Mouse (Mus musculus) hindbrain, embryonic 10.5 days (tissue): ENCODE measurements around the gene Rrbp1. TPM values are rescaled to one million over a fixed set of nuclear protein-coding genes. Genes with fewer than 3 reads are reported as not detected.
A peak's percentile ranks its signal among the peaks of the same experiment; 100 is the strongest.

Experiments
- DNase-seq: peaks from one replicate; pipeline ENCODE4 v3.0.0-alpha.2; 2017; ENCODE audit warnings: low spot score
- H3K27ac ChIP-seq: fragments of 300-500 bp; sonication (generic); 2 replicates; pipeline ENCODE4 v1.5.1; 2016; ENCODE audit warnings: mild to moderate bottlenecking, moderate library complexity
- H3K27me3 ChIP-seq: fragments of 300-500 bp; sonication (generic); 2 replicates; pipeline ENCODE4 v1.6.1; 2016; ENCODE audit warnings: mild to moderate bottlenecking; ENCODE audit not compliant: poor library complexity, insufficient read depth, severe bottlenecking
- H3K36me3 ChIP-seq: fragments of 300-500 bp; sonication (generic); 2 replicates; pipeline ENCODE4 v1.6.1; 2016; ENCODE audit warnings: mild to moderate bottlenecking, moderate library complexity
- H3K4me1 ChIP-seq: fragments of 300-500 bp; sonication (generic); replicated peaks from 2 replicates; pipeline ENCODE4 v1.6.1; 2016; ENCODE audit warnings: mild to moderate bottlenecking
- H3K4me3 ChIP-seq: fragments of 300-500 bp; sonication (generic); 2 replicates; pipeline ENCODE4 v1.5.1; 2016; ENCODE audit warnings: mild to moderate bottlenecking, moderate library complexity
- H3K9me3 ChIP-seq: fragments of 300-500 bp; sonication (generic); 2 replicates; pipeline ENCODE4 v1.6.1; 2016; ENCODE audit warnings: mild to moderate bottlenecking, moderate library complexity
- WGBS: fragments of 180-500 bp; shearing (Covaris S2); methylation state at CpG from one replicate; pipeline ENCODE4 v1.1.7; 2016; 5-methylcytosine and 5-hydroxymethylcytosine counted together
- polyA plus RNA-seq: library from polyadenylated mRNA; unstranded; fragments of >200 nt; fragmentation: Nextera tagmentation; extraction: Ambion mirVana; gene quantifications from 2 replicates; pipeline ENCODE4 v1.2.1, GENCODE M21; 2016

Rrbp1 gene
- polyA plus RNA-seq, 1 experiment from 2014 or later = 41.0 TPM

DNA sequence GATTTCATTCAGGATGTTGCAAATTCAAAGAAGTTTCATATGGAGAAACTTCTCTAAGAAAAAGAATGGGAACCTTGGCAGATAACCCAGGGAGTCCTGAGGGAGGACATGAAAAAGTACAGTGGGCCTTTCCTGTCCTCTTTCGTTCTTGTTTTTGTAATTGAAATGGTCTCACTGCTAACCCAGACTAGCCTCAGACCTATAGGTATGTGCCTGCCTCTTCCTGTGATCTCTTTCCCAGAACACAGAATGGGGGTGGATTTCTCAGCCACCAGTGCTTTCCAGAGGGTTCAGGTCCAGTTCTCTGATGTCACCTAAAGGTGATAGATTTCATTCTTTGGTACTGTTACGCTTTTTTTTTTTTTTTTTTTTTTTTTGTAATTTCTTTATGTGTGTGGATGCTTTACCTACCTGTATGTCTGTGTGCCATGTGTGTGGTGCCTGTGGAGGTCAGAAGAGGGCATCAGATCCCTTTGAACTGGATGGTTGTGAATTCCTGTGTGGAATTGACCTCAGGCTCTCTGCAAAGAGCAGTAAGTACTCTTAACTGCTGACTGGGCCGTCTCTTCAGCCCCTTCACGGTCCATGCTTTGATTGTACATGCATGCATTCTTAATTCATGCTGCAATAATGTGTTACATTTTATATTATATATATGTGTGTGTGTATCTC, 92.1 kb downstream of the Rrbp1 start:
- Histone ChIP-seq H3K4me1 (peaks cover 37% of the 10 kb centered on the region), H3K27ac (no peak overlapping the region), H3K4me3 (no peak overlapping the region), H3K9me3 (no peaks in the 10 kb centered on the region), H3K36me3 (no peaks in the 10 kb centered on the region), H3K27me3 (no peaks in the 10 kb centered on the region)
- WGBS = 63% methylated on average over 4 of the region's 4 CpGs
- no peak for DNase-seq

DNA sequence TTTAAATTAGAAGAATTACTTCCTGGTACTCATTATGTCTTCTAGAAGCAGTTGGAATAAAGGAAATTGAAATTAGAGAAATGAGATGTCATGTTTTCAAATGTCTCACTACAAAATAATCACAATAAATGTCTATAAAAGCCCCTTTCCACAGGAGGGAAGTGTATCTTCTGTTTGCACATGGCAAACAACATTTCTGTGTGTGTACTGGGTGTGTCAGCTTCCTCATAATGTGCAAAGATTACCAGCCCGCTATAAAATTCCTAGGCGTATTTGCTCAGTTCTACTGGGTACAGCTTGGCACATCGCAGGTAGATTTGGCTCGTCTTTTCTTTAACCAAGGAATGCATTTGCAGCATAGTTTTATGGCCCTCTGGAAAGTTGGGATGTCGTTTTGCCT, 93.4 kb downstream of the Rrbp1 start:
- Histone ChIP-seq H3K27ac (no peak overlapping the region), H3K4me1 (peaks cover 35% of the 10 kb centered on the region), H3K9me3 (no peaks in the 10 kb centered on the region), H3K27me3 (no peaks in the 10 kb centered on the region), H3K4me3 (no peak overlapping the region), H3K36me3 (no peaks in the 10 kb centered on the region)
- DNase-seq = no peak
- WGBS = 88% methylated on average over 5 of the region's 5 CpGs

DNA sequence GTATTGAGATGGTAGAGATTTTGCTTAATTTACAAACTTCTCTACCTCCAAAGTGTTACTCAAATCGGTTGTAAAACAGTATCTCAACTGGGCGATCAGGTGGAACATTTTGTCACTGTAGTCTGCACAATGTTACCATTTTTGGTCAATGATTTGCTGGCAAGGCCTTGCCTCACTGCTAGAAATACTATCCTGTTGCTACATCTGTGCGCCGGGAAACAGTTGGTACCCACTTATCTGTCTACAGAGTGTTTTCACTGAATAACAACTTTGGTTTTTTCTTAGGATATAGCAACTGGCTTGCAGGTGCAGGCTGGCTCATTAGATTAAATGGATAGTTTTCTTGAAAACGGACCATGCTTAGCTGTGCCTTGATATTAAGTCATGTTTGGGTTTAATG, 94.8 kb downstream of the Rrbp1 start:
- WGBS = 16% methylated on average over 5 of the region's 5 CpGs
- Histone ChIP-seq H3K27ac (peak overlapping the region; percentile 97), H3K4me3 (peak overlapping the region; percentile 77), H3K36me3 (no peaks in the 10 kb centered on the region), H3K4me1 (peaks cover 35% of the 10 kb centered on the region), H3K9me3 (no peaks in the 10 kb centered on the region), H3K27me3 (no peaks in the 10 kb centered on the region)
- DNase-seq = no peak

DNA sequence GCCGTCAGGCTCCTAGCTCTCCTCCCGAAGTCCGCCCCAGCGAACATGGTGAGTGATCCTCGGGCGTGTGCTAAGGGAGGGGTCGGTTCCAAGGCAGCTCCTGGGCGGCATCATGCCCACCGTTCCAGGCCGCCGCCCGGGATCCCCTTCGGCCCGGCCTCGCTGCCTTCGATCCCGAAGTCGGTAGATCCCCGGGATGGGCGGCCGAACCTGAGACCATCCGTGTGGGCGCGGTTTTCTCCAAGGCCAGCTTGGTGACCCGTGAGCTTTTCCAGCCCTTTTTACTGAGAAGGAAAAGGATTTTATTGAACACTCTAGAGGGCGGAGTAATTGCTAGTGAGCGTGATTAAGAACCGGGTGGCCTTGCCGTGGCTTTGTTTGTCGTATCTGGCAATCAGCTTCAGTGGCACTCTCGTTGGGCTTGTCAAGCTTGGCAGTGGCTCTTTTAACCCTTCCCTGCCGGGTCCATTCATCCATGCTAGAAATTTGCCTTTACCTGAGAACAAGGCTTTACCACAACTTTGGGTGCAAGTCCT, 95.4 kb downstream of the Rrbp1 start:
- H3K4me1 ChIP-seq = peaks cover 35% of the 10 kb centered on the region
- no peaks in the 10 kb centered on the region for H3K36me3 ChIP-seq
- WGBS = under 1% methylated on average over 32 of the region's 32 CpGs
- DNase-seq = no peak
- H3K27ac ChIP-seq = peak overlapping the region; percentile 97
- H3K4me3 ChIP-seq = peak overlapping the region; percentile 77
- H3K27me3 ChIP-seq = no peaks in the 10 kb centered on the region
- H3K9me3 ChIP-seq = no peaks in the 10 kb centered on the region

DNA sequence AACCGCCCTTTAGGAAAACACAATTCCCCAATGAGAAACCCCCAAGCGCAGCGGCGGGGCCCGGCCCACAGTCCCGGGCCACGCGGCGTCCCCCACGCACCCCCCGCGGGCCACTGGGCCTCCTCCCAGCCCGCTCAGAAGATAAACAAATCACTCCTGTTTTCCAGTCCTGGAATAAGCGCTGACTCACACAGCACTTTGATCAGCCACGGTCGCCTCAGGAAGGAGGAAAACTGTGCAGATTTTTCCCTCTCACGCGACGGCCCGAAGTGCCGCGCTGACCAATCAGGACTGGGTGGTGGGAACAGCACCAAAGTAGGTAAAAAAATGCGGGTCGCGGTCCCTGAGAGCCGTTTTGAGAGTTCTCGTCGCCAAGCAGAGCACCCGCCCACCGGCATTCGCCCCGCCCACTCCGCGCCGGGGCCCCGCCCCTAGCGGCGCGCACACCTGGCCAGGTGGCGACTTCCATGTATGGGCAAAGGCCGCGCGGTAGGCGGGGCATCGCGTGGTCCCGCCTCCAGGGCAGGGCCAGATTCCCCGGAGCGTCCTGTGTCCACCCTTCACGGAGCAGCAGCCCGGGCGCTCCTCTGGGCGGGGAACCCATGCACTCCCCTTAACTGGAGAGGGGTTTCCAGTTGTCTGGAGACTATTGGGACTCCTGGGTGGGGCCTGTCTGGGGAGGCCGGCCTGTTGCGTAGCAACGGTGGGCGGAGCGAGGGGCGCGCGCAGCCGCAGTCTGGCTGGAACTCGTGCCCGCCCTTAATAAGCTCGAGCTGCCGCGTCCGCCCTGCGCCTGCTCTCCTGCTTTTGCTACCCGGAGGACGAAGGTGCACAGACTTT, 96.1 kb downstream of the Rrbp1 start, which contains the start of gene Dstn:
TSS of gene Dstn (plus strand) at position 561 of the 840 bp plus-strand sequence.
- Histone ChIP-seq H3K4me3 (peak within 1 kb of the TSS; percentile 77), H3K27me3 (no peaks in the 10 kb centered on the region), H3K9me3 (no peaks in the 10 kb centered on the region), H3K27ac (peak within 1 kb of the TSS; percentile 97), H3K4me1 (peaks cover 35% of the 10 kb centered on the region), H3K36me3 (no peaks in the 10 kb centered on the region)
- DNase-seq = peak; percentile 98
- WGBS = under 1% methylated on average over 71 of the region's 71 CpGs

DNA sequence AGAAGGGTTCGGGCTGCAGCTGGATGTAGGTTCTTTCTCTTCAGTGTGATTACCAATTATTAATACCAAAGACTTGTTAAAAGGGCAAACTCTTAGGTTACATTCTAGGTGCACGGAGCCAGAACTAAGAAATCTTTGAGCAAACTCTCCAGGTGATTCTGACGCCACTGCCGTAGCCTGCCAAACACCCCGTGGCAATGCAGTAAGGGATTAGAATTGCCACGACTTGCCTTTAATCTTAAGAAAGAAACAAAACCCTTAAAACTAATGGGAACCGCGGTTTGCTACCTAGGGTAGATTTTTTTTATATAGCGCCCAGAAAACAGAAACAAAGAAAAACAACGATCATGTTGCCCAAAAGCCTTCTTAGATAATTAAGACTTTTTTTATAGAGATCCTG, 96.8 kb downstream of the Rrbp1 start:
- no peak for DNase-seq
- WGBS = 10% methylated on average over 10 of the region's 10 CpGs
- Histone ChIP-seq H3K9me3 (no peaks in the 10 kb centered on the region), H3K4me3 (peak overlapping the region; percentile 77), H3K27ac (peak overlapping the region; percentile 97), H3K4me1 (peaks cover 35% of the 10 kb centered on the region), H3K27me3 (no peaks in the 10 kb centered on the region), H3K36me3 (no peaks in the 10 kb centered on the region)

DNA sequence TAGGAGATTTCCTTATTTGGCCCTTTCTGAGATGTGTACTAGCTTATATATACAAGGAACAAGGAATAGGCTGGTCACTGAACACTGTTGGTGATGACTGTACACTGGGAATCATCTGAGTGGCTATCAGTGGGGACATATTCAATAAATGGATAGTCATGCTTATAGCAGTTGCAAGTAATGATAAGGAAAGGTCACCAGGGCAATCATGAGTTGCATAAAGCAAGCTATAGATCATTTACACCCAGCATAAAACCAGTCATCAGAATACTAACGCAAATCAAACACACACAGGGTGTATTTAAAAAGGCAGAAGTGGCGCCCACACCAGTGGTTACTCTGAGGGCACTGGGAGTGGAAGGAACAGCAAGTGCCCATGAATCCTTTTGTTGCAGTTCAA, 98.9 kb downstream of the Rrbp1 start:
- H3K27ac ChIP-seq = no peak overlapping the region
- DNase-seq = no peak
- 90% methylated on average over 2 of the region's 2 CpGs for WGBS
- H3K27me3 ChIP-seq = no peaks in the 10 kb centered on the region
- H3K4me3 ChIP-seq = no peak overlapping the region
- H3K4me1 ChIP-seq = peaks cover 19% of the 10 kb centered on the region
- no peaks in the 10 kb centered on the region for H3K36me3 ChIP-seq
- no peaks in the 10 kb centered on the region for H3K9me3 ChIP-seq

DNA sequence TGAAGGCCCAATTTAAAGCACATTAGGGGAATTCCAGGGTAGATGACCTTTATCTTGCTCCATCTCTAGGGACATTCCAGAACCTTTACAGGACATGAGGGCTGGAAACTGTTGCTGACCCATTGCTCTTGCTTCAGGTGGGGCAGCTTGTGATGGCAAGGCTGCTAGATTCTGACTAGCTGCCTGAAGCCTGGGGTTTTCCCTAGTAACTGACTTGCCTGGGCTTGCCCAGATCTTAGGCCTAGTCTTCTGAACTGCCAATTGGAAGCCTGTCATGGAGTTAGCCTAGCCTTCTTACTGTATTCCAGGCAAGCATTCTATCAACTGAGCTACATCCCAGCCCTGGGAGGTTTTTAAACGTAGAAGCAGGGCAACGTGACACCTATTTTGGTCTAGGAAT, 101.8 kb downstream of the Rrbp1 start:
- Histone ChIP-seq H3K9me3 (no peaks in the 10 kb centered on the region), H3K27me3 (no peaks in the 10 kb centered on the region), H3K27ac (no peak overlapping the region), H3K4me3 (no peak overlapping the region), H3K4me1 (peaks cover 3% of the 10 kb centered on the region; the same call in 1 of the 2 replicates), H3K36me3 (no peaks in the 10 kb centered on the region)
- 79% methylated on average over 2 of the region's 2 CpGs for WGBS
- no peak for DNase-seq

DNA sequence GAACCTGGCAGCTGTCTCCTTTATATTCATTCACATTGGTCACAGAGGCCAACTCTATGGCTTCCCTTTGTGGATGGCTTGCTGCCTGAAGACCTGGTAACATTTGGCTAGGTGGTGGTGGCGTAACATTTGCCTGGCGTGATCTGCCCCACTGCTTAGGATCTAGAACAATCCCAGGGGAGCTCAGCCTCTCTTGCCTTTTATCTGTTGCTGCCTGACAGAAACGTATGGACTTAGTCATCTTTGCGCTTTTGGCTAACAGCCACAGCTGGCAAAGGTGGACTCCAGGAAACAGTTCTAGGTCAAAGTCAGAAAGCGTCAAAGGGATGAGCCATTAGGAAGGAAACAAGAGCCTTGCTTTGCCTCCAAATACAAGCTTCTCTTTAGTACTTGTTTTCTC, 106.2 kb downstream of the Rrbp1 start:
- H3K27me3 ChIP-seq = no peaks in the 10 kb centered on the region
- no peak overlapping the region for H3K4me3 ChIP-seq
- no peak overlapping the region for H3K27ac ChIP-seq
- no peaks in the 10 kb centered on the region for H3K36me3 ChIP-seq
- WGBS = 87% methylated on average over 5 of the region's 5 CpGs
- no peaks in the 10 kb centered on the region for H3K9me3 ChIP-seq
- H3K4me1 ChIP-seq = no peaks in the 10 kb centered on the region
- DNase-seq = no peak

DNA sequence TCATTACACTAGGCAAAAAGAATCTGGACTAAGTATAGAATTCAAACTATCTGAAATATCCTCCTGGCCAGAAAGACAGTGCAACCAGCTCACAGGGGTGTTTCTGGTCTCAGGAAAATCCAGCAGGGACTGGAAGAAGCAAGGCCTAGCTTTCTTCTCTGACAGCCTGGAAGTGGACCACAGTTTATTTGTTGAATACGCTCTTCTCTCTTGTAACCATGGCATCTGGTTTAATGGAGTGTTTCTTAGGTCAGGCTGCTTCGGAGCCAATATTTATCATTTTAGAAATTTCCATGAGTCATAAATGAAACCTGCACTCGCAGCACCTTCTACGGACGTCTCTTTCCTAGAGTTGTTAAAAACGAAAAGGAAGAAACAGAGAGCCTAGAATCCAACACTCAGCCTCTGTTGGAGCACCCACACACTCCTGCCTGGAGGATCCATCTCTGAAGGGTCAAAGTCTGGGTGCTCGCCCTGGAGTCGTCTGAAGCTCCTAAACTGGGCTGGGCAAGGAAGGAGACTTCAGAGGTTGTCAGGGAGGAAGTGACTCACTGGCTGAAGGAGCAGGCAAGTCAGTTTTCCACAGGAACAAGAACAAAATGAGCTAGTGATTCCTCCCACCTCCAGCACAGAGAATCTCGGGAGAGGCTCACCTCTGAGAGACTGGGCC, 107.6 kb downstream of the Rrbp1 start:
- Histone ChIP-seq H3K27me3 (no peaks in the 10 kb centered on the region), H3K27ac (no peak overlapping the region), H3K4me3 (no peak overlapping the region), H3K9me3 (no peaks in the 10 kb centered on the region), H3K4me1 (no peaks in the 10 kb centered on the region), H3K36me3 (no peaks in the 10 kb centered on the region)
- DNase-seq = no peak
- 83% methylated on average over 9 of the region's 9 CpGs for WGBS

DNA sequence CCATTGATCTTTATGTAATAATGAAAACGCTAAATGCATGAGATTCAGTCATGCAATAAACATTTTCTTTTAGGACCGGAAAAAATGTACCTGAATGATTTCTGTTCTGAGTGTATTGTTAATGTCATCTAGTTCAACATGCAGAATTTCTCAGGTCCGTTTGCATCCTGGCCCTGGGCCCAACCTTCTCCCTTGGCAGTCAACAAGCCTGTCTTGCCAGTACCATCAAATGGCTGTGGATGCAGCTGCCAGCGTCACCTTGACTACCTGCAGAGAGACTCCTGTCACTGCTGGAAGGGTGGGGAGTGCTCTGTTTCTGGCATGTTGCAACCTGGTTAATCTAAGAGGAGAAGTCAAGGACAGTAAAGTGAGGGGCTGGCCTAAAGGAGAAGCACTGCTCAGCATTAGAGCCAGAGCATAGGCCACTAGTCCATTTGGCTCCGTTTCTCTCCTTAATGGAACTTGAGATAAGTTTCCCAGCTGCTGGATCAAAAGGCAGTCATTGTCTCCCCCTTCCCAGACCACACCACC, 110.2 kb downstream of the Rrbp1 start:
- Histone ChIP-seq H3K36me3 (no peaks in the 10 kb centered on the region), H3K4me3 (no peak overlapping the region), H3K9me3 (no peaks in the 10 kb centered on the region), H3K4me1 (no peaks in the 10 kb centered on the region), H3K27ac (no peak overlapping the region), H3K27me3 (no peaks in the 10 kb centered on the region)
- DNase-seq = no peak
- WGBS = 75% methylated on average over 5 of the region's 5 CpGs

DNA sequence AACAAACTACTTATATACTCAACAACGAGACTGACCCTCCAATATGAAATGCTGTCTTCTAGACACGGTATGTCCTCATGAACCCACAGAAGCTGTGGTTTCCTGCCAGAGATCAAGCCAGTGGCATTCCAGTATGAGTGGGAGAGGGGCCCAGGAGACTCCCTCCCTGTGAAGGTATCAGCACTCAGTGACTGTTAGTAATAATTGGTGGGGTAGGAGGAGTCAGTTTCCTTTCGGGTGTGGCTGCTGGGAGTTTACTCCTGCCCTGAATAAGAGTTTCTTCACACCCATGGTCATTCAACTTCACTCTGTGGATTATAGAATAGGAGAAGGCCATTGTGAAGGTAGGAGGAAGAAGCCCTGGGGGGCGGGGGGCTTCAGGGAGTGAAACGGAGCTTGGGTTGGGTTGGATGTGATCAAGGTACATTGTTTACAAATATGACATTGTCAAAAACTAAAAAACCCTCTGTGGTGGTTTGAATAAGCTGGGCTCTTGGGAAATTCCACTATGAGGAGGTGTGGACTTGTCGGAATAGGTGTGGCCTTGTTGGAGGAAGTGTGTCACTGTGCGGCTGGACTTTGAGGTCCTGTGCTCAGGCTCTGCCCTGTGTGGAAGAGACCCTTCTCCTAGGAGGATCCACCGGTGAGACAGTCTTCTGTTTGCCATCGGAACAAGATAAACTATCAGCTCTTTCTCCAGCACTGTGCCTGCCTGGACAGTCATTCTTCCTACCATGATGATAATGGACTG, 111.4 kb downstream of the Rrbp1 start:
- no peak overlapping the region for H3K27ac ChIP-seq

More for the DNA sequence above, 111.4 kb downstream of the Rrbp1 start:
- no peaks in the 10 kb centered on the region for H3K4me1 ChIP-seq
- DNase-seq = no peak
- no peaks in the 10 kb centered on the region for H3K9me3 ChIP-seq
- WGBS = 96% methylated on average over 9 of the region's 9 CpGs
- H3K4me3 ChIP-seq = no peak overlapping the region
- no peaks in the 10 kb centered on the region for H3K27me3 ChIP-seq
- no peaks in the 10 kb centered on the region for H3K36me3 ChIP-seq
